Mouse (Mus musculus): ENCODE measurements around the gene B4galt5.

The B4galt5 gene

GRCm38 (mm10) chr2:167356885-167357284, 7.9 kb upstream of the B4galt5 start:
- DNase-seq: no peak

- no peak for DNase-seq
Measured at GRCm38 (mm10) chr2:167354611-167355165, 5.7 kb upstream of the B4galt5 start.

- no peak for DNase-seq
Measured at GRCm38 (mm10) chr2:167354046-167354445, 5.1 kb upstream of the B4galt5 start.

- DNase-seq: no peak
Measured at GRCm38 (mm10) chr2:167352496-167352895, 3.5 kb upstream of the B4galt5 start.

- no peak for DNase-seq
Measured at GRCm38 (mm10) chr2:167351371-167351951, 2.5 kb upstream of the B4galt5 start.

- no peak for DNase-seq
Measured at GRCm38 (mm10) chr2:167350126-167350650, 1.2 kb upstream of the B4galt5 start.

GRCm38 (mm10) chr2:167349283-167349936, 427 bp upstream of the B4galt5 start:
- DNase-seq: peak; percentile 95 to 98

GRCm38 (mm10) chr2:167347991-167348375, 1.0 kb downstream of the B4galt5 start:
- peak; percentile 49 to 65 for DNase-seq

GRCm38 (mm10) chr2:167347361-167347760, 1.6 kb downstream of the B4galt5 start:
- DNase-seq: no peak

GRCm38 (mm10) chr2:167345508-167346164, 3.3 kb downstream of the B4galt5 start:
- no peak for DNase-seq

GRCm38 (mm10) chr2:167344871-167345507, 4.0 kb downstream of the B4galt5 start:
- DNase-seq: no peak

GRCm38 (mm10) chr2:167343369-167344140, 5.4 kb downstream of the B4galt5 start:
- no peak for DNase-seq

- DNase-seq: no peak
Measured at GRCm38 (mm10) chr2:167342876-167343275, 6.1 kb downstream of the B4galt5 start.

GRCm38 (mm10) chr2:167337580-167337979, 11.4 kb downstream of the B4galt5 start:
- no peak for DNase-seq

GRCm38 (mm10) chr2:167337214-167337512, 11.8 kb downstream of the B4galt5 start:
- DNase-seq: no peak

GRCm38 (mm10) chr2:167336384-167337213, 12.4 kb downstream of the B4galt5 start:
- peak; percentile 76 to 77 for DNase-seq

GRCm38 (mm10) chr2:167335066-167335465, 13.9 kb downstream of the B4galt5 start:
- DNase-seq: peak in 1 of 2 experiments; percentile 5

- peak in 1 of 2 experiments; percentile 6 for DNase-seq
Measured at GRCm38 (mm10) chr2:167334312-167334711, 14.7 kb downstream of the B4galt5 start.

GRCm38 (mm10) chr2:167333450-167333849, 15.5 kb downstream of the B4galt5 start:
- peak in 1 of 2 experiments; percentile 18 for DNase-seq

GRCm38 (mm10) chr2:167332336-167332987, 16.5 kb downstream of the B4galt5 start:
- peak in 1 of 2 experiments; percentile 8 for DNase-seq

GRCm38 (mm10) chr2:167331432-167331921, 17.5 kb downstream of the B4galt5 start:
- DNase-seq: peak; percentile 51 to 62

All from cerebellum, postnatal 25 days (tissue).